In the genomic region with DNA sequence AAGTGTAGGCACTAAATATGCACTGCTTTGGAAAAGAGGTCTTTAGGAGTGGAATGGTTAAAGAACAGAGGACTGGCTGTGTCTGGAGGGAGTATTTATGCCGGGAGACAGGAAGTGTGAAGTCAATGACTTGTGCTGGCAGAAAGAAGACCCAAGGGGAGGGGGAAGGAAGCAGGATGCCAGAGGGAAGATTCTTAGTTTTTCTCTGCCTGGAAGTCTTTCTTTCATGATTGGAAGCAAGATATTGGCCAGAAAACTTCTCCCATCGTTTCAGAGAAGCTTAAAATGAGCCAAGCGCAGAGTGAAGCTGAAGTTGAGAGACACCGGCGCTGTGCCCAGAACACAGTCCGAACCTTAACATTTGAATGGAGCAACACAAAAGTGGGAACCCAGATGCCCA, we compare ENCODE assay signal across 8 mouse cellular contexts. TPM values are rescaled to one million over a fixed set of nuclear protein-coding genes. Genes with fewer than 3 reads are reported as not detected.
DNase-seq lines count a peak whose midpoint lies in the region; ATAC-seq and TF ChIP-seq lines count a peak whose summit lies in the region.
"Had no signal": no experiment of that assay in that cellular context is flagged by ENCODE, and none has a peak within 500 bp of the region (broad histone marks: within the 10 kb centered on the region; RNA-seq: fewer than 3 reads in every experiment).

No protein-coding gene starts in this region.

- H3K9me3 ChIP-seq in kidney, embryonic 14.5 days (ENCODE audit: control insufficient read depth, low read length): no peaks in the 10 kb centered on the region
- no peaks in the 10 kb centered on the region for H3K9me3 ChIP-seq in stomach, postnatal 0 days (ENCODE audit: control insufficient read depth, low read length)
- H3K9me3 ChIP-seq: midbrain, embryonic 12.5 days had no signal

- H3K36me3 ChIP-seq in kidney, embryonic 14.5 days (ENCODE audit: control insufficient read depth, insufficient read depth, low read length): no peaks in the 10 kb centered on the region
- H3K36me3 ChIP-seq in stomach, postnatal 0 days (ENCODE audit: control insufficient read depth, insufficient read depth, low read length): no peaks in the 10 kb centered on the region
- H3K36me3 ChIP-seq in thymus, adult 2 months (ENCODE audit: control insufficient read depth, insufficient read depth, low read length): no peaks in the 10 kb centered on the region
- H3K36me3 ChIP-seq: midbrain, embryonic 12.5 days had no signal

- H3K4me1 ChIP-seq in kidney, embryonic 14.5 days (ENCODE audit: control insufficient read depth, insufficient read depth, low read length): no peaks in the 10 kb centered on the region
- no peaks in the 10 kb centered on the region; the same call in 1 of the 2 replicates for H3K4me1 ChIP-seq in stomach, postnatal 0 days (replicated peaks; ENCODE audit: control insufficient read depth, insufficient read depth)
- H3K4me1 ChIP-seq in thymus, adult 2 months (replicated peaks; ENCODE audit: control insufficient read depth, insufficient read depth, low read length): no peaks in the 10 kb centered on the region
- H3K4me1 ChIP-seq: midbrain, embryonic 12.5 days had no signal

- 70% methylated on average over 6 of the region's 6 CpGs for WGBS in kidney, embryonic 14.5 days
- 44% methylated on average over 6 of the region's 6 CpGs for WGBS in stomach, postnatal 0 days
- 71% methylated on average over 6 of the region's 6 CpGs for whole genome bisulfite sequencing in thymus, adult 2 months

- DNase-seq in kidney, adult 11 months: peak; percentile 17
- peak; percentile 2 to 15 for DNase-seq in cerebellum, postnatal 14 days
- peak; percentile 29 to 37 for DNase-seq in gastrocnemius, adult 8-10 months (ENCODE audit: low spot score in 2 of 2)
- DNase-seq in kidney, postnatal 4 days: peak; percentile 14 to 43
- no peak for DNase-seq in stomach, postnatal 0 days (ENCODE audit: low spot score)
- no peak for DNase-seq in thymus, adult 2 months

- no peak overlapping the region for H3K4me2 ChIP-seq in kidney, embryonic 14.5 days (replicated peaks; ENCODE audit: low read depth, low read length)
- peak overlapping the region; percentile 35; the same call in 1 of the 2 replicates for H3K4me2 ChIP-seq in stomach, postnatal 0 days (replicated peaks; ENCODE audit: low read depth)
- H3K4me2 ChIP-seq: midbrain, embryonic 12.5 days had no signal

- no peak for TF ChIP-seq CTCF in stomach, postnatal 0 days (IDR thresholded peaks at IDR 0.05; ENCODE audit: low read depth)
- no peak for TF ChIP-seq CTCF in thymus, adult 2 months (IDR thresholded peaks at IDR 0.05; ENCODE audit: borderline replicate concordance, control insufficient read depth, extremely low read depth, insufficient read depth, low read length, poor library complexity)

- H3K9ac ChIP-seq in kidney, embryonic 14.5 days (ENCODE audit: low read depth, low read length): no peak overlapping the region
- H3K9ac ChIP-seq in stomach, postnatal 0 days (ENCODE audit: low read length): no peak overlapping the region
- H3K9ac ChIP-seq: midbrain, embryonic 12.5 days had no signal

- no peak overlapping the region; the same call in 1 of the 2 replicates for H3K27ac ChIP-seq in kidney, embryonic 14.5 days (ENCODE audit: low read depth, low read length)
- peak overlapping the region; percentile 2; the same call in 1 of the 2 replicates for H3K27ac ChIP-seq in stomach, postnatal 0 days (replicated peaks)
- H3K27ac ChIP-seq in thymus, adult 2 months (ENCODE audit: control insufficient read depth, insufficient read depth, low read length): no peak overlapping the region
- H3K27ac ChIP-seq: midbrain, embryonic 12.5 days had no signal

- H3K4me3 ChIP-seq in kidney, embryonic 14.5 days (ENCODE audit: low read length): no peak overlapping the region
- H3K4me3 ChIP-seq in stomach, postnatal 0 days (ENCODE audit: low read depth, low read length): no peak overlapping the region
- H3K4me3 ChIP-seq in thymus, adult 2 months (ENCODE audit: control insufficient read depth, insufficient read depth, low read length): no peak overlapping the region
- H3K4me3 ChIP-seq: midbrain, embryonic 12.5 days had no signal

- no peak for TF ChIP-seq POLR2A in thymus, adult 2 months (IDR thresholded peaks at IDR 0.05; ENCODE audit: control insufficient read depth, extremely low read depth, insufficient read depth, low read length, poor library complexity)

- no peaks in the 10 kb centered on the region for H3K27me3 ChIP-seq in kidney, embryonic 14.5 days (ENCODE audit: control insufficient read depth, insufficient read depth, low read length)
- no peaks in the 10 kb centered on the region for H3K27me3 ChIP-seq in stomach, postnatal 0 days (ENCODE audit: control insufficient read depth, insufficient read depth, low read length)
- no peaks in the 10 kb centered on the region for H3K27me3 ChIP-seq in thymus, adult 2 months (ENCODE audit: control insufficient read depth, insufficient read depth, low read length)
- H3K27me3 ChIP-seq: midbrain, embryonic 12.5 days had no signal

- no peak for ATAC-seq in kidney, embryonic 14.5 days (ENCODE audit: low FRiP score, low TSS enrichment)
- no peak for ATAC-seq in stomach, postnatal 0 days (ENCODE audit: low FRiP score, low TSS enrichment)

- no peak for TF ChIP-seq EP300 in stomach, postnatal 0 days (optimal IDR thresholded peaks at IDR 0.05)

RNA-seq across cellular contexts. Expression of a gene that starts 36.9 kb away (rescaled TPM):
- polyA plus RNA-seq in kidney, embryonic 14.5 days (2014; fragmentation: Nextera tagmentation; extraction: Ambion mirVana): 197 and 214 TPM in 2 replicates
- 10 to 100 TPM; 11.0 to 19.6 (median 14.2) TPM for total RNA-seq in gastrocnemius, adult 8-10 months (2022)
- polyA plus RNA-seq in stomach, postnatal 0 days (2015; fragmentation: Nextera tagmentation; extraction: Ambion mirVana): 58.0 and 58.6 TPM in 2 replicates
- 33.9 and 35.3 TPM in 2 replicates for polyA plus RNA-seq in thymus, adult 2 months (2012; rRNA removed)

RNA-seq across cellular contexts. Expression of a gene that starts 52.8 kb away (rescaled TPM):
- polyA plus RNA-seq in kidney, embryonic 14.5 days (2014; fragmentation: Nextera tagmentation; extraction: Ambion mirVana): 36.4 and 43.8 TPM in 2 replicates
- 1 to 10 TPM; 3.1 to 5.4 (median 4.8) TPM for total RNA-seq in gastrocnemius, adult 8-10 months (2022)
- polyA plus RNA-seq in stomach, postnatal 0 days (2015; fragmentation: Nextera tagmentation; extraction: Ambion mirVana): 39.5 and 42.6 TPM in 2 replicates
- polyA plus RNA-seq in thymus, adult 2 months (2012; rRNA removed): 35.1 and 42.2 TPM in 2 replicates

Comparison
In these comparisons a context has a peak if more than half of its experiments do, and no peak if none do; other contexts are left out.
1. DNase-seq: peak in kidney, adult 11 months (single experiment), cerebellum, postnatal 14 days (2 of 2), gastrocnemius, adult 8-10 months (2 of 2) and kidney, postnatal 4 days (2 of 2); none in stomach, postnatal 0 days (single experiment) and thymus, adult 2 months (single experiment).